Mouse (Mus musculus) liver, embryonic 12.5 days (tissue): ENCODE data around the gene Sf3a1. TPM values are rescaled to one million over a fixed set of nuclear protein-coding genes. Genes with fewer than 3 reads are reported as not detected.
"Not testable (repeated sequence)": the region's sequence is repeated elsewhere in the genome, so short reads cannot be mapped to it uniquely, and the experiment has no call there.

Experiments used
- ATAC-seq: fragments of 200-750 bp; cut with Nextera tagmentation; 2 replicates; pipeline ENCODE4 v1.8.0; 2017; ENCODE audit warnings: moderate number of reproducible peaks, mild to moderate bottlenecking, moderate library complexity
- H3K27ac ChIP-seq: fragments of 300-500 bp; sonication (generic); 2 replicates; pipeline ENCODE4 v1.5.1; 2016; ENCODE audit warnings: mild to moderate bottlenecking
- H3K27me3 ChIP-seq: fragments of 300-500 bp; sonication (generic); replicated peaks from 2 replicates; pipeline ENCODE4 v1.6.1; 2016; ENCODE audit warnings: mild to moderate bottlenecking, moderate library complexity
- H3K36me3 ChIP-seq: fragments of 300-500 bp; sonication (generic); 2 replicates; pipeline ENCODE4 v1.6.1; 2016; ENCODE audit warnings: mild to moderate bottlenecking, moderate library complexity
- H3K4me1 ChIP-seq: fragments of 300-500 bp; sonication (generic); 2 replicates; pipeline ENCODE4 v1.6.1; 2016
- H3K4me2 ChIP-seq: fragments of 300-500 bp; sonication (generic); 2 replicates; pipeline ENCODE4 v1.6.1; 2016; ENCODE audit warnings: mild to moderate bottlenecking, moderate library complexity
- H3K4me3 ChIP-seq: fragments of 300-500 bp; sonication (generic); 2 replicates; pipeline ENCODE4 v1.5.1; 2016; ENCODE audit warnings: mild to moderate bottlenecking, moderate library complexity
- H3K9ac ChIP-seq: fragments of 300-500 bp; sonication (generic); 2 replicates; pipeline ENCODE4 v1.6.1; 2016; ENCODE audit warnings: mild to moderate bottlenecking, moderate library complexity
- H3K9me3 ChIP-seq: fragments of 300-500 bp; sonication (generic); replicated peaks from 2 replicates; pipeline ENCODE4 v1.6.1; 2016; ENCODE audit warnings: mild to moderate bottlenecking, moderate library complexity
- WGBS: fragments of 180-500 bp; shearing (Covaris S2); methylation state at CpG from one replicate; pipeline ENCODE4 v1.1.7; 2016; ENCODE audit not compliant: insufficient replicate concordance; 5-methylcytosine and 5-hydroxymethylcytosine counted together
- polyA plus RNA-seq: library from polyadenylated mRNA; unstranded; fragments of >200 nt; fragmentation: Nextera tagmentation; extraction: Ambion mirVana; gene quantifications from 2 replicates; pipeline ENCODE4 v1.2.1, GENCODE M21; 2016

Sf3a1 gene
- polyA plus RNA-seq = 41.7 and 42.1 TPM in 2 replicates

DNA sequence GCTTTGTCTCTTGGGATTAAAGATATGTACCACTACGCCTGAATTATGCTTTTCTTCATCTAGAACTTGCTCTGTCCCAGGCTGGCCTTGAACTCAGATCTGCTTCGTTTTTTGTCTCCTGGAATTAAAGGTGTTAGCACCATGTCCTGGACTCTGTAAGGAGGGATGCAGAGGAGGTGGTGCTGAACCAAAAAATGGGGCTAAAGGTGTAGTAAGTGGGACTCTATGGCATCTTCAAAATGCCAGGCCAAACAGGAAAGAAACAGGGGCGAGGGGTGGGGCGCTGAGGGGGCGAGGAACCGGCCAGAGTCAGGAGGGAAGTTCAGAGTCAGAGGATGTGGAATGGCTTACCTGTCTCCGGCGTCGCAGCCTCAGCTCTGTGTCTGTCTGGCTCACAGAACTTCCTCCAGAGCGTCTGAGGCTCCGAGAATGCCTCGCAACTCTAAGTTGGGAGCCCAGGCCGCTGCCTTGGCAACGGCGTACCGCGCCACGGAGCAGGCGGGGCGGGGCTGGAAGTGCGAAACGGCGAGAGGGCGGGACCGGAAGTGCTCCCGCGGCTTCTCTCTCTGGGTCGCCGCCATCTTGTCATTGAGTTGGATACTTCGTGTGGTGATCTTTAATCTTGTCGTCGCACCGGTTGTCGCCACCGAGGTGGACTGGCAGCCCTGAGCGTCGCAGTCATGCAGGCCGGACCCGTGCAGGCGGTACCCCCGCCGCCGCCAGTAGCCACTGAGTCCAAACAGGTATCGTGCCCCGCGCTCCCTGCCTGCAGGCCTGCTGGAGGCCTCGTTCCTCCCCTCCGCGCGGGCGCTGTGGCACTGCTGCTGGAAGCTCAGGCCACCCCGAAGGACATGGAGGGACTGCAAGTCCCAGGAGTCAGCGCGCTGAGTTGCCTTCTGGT, at the start of gene Sf3a1, which contains the start of gene Ccdc157:
Gene Sf3a1 (plus strand): TSS at position 543 of the 901 bp plus-strand sequence.
Gene Ccdc157 (minus strand): TSS at position 486 of the 901 bp plus-strand sequence.
- Histone ChIP-seq H3K4me3 (peak within 1 kb of the TSS; percentile 91), H3K4me2 (peak within 1 kb of the TSS; percentile 96), H3K4me1 (peaks cover 70% of the 10 kb centered on the region), H3K27ac (peak within 1 kb of the TSS; percentile 83), H3K9me3 (no peaks in the 10 kb centered on the region), H3K27me3 (no peaks in the 10 kb centered on the region), H3K9ac (peak within 1 kb of the TSS; percentile 92), H3K36me3 (peaks cover 41% of the 10 kb centered on the region)
- peak; percentile 94 for ATAC-seq
- 1% methylated on average over 54 of the region's 54 CpGs for WGBS

DNA sequence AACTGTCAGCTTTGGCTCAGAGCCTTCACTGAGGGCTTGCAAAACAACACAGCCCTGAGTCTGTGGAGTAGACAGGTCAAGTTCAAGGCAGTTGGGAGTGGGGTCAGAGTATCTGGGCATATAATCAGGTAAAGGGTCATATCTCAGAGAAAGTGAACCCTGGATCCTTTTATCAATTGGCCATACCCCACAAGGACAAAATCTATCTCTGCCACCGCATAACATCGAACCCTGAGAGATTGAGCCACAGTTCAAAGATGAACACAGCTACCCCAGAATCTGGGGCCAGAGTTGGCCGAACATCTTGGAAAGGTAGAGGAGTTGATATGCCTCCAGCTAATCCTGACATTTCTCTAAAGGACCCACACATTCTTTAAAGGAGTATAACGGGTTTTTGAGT, 48.1 kb upstream of the Sf3a1 start:
- Histone ChIP-seq H3K27ac (no peak overlapping the region), H3K4me1 (peaks cover 15% of the 10 kb centered on the region)
- ATAC-seq = no peak

GRCm38 (mm10) chr11:4112861-4113260, 47.3 kb upstream of the Sf3a1 start:
- H3K36me3 ChIP-seq = 0 out of 2 replicates have a peak, but pooled peaks cover 4% of the 10 kb centered on the region
- H3K4me1 ChIP-seq = peaks cover 24% of the 10 kb centered on the region
- no peak for ATAC-seq
- H3K9me3 ChIP-seq = no peaks in the 10 kb centered on the region
- no peak overlapping the region for H3K27ac ChIP-seq
- no peak overlapping the region for H3K4me2 ChIP-seq
- no peak overlapping the region for H3K9ac ChIP-seq
- 76% methylated on average over 6 of the region's 6 CpGs for WGBS
- peaks cover 20% of the 10 kb centered on the region for H3K27me3 ChIP-seq
- no peak overlapping the region for H3K4me3 ChIP-seq

More for the DNA sequence above, 48.1 kb upstream of the Sf3a1 start:
- no peak overlapping the region for H3K4me3 ChIP-seq
- H3K9me3 ChIP-seq = no peaks in the 10 kb centered on the region
- peaks cover 12% of the 10 kb centered on the region for H3K27me3 ChIP-seq
- WGBS = 68% methylated on average over 4 of the region's 4 CpGs
- no peak overlapping the region for H3K4me2 ChIP-seq
- no peak overlapping the region for H3K9ac ChIP-seq
- 0 out of 2 replicates have a peak, but pooled peaks cover 4% of the 10 kb centered on the region for H3K36me3 ChIP-seq

DNA sequence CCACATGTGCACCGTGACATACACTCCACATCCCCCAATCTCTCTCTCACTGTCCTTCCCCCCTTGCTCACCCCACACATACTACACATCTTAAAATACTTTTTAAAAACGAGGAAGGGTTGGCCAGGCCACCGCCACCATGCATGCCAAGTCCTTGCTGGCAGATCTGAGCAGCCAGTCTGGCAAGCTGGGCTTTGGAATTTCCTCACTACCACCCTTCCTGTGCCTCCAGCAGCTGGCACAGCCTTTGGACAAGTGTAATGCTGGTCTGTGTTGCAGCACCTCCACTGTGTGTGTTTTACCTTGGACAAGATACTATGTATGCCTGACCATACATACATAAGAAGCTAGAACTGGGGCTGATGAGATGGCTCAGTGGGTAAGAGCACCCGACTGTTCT, 46.7 kb upstream of the Sf3a1 start:
- Histone ChIP-seq H3K4me3 (no peak overlapping the region), H3K27me3 (peaks cover 27% of the 10 kb centered on the region), H3K36me3 (0 out of 2 replicates have a peak, but pooled peaks cover 1% of the 10 kb centered on the region), H3K4me1 (peaks cover 30% of the 10 kb centered on the region), H3K27ac (no peak overlapping the region), H3K9me3 (no peaks in the 10 kb centered on the region), H3K9ac (no peak overlapping the region), H3K4me2 (no peak overlapping the region)
- 65% methylated on average over 4 of the region's 4 CpGs for WGBS
- ATAC-seq = no peak

DNA sequence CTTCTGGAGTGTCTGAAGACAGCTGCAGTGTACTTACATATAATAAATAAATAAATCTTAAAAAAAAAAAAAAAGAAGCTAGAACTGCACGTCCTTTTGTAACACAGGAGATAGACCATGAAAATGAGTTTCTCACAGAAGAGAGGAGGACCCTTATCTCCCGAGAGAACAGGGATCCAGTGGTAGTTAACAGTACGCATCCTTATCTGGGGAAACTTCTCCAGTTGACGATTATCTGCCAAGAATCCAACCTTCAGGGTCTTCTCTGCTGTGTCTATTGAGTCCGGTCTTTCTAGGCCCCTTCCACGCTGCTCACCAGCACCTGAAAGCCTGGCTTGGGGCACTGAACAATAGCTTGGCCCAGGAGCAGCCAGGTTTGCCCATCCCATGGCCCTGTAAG, 46.2 kb upstream of the Sf3a1 start:
- Histone ChIP-seq H3K36me3 (no peaks in the 10 kb centered on the region), H3K4me1 (peaks cover 35% of the 10 kb centered on the region), H3K27me3 (peaks cover 31% of the 10 kb centered on the region), H3K9me3 (no peaks in the 10 kb centered on the region), H3K4me2 (no peak overlapping the region), H3K27ac (no peak overlapping the region), H3K9ac (no peak overlapping the region), H3K4me3 (no peak overlapping the region)
- no peak for ATAC-seq
- 36% methylated on average over 6 of the region's 6 CpGs for WGBS

- ATAC-seq, H3K4me3 ChIP-seq, H3K4me2 ChIP-seq, H3K9ac ChIP-seq, H3K36me3 ChIP-seq, H3K9me3 ChIP-seq, H3K27ac ChIP-seq: not testable (repeated sequence)
- WGBS = 67% methylated on average over 6 of the region's 6 CpGs
- peaks cover 40% of the 10 kb centered on the region for H3K4me1 ChIP-seq
- H3K27me3 ChIP-seq = peaks cover 37% of the 10 kb centered on the region
These were observed 45.6 kb upstream of the Sf3a1 start for GRCm38 (mm10) chr11:4114541-4114940.

GRCm38 (mm10) chr11:4115407-4115806, 44.7 kb upstream of the Sf3a1 start:
- Histone ChIP-seq H3K9me3 (no peaks in the 10 kb centered on the region), H3K27ac (no peak overlapping the region), H3K4me3 (no peak overlapping the region), H3K4me1 (peaks cover 43% of the 10 kb centered on the region), H3K27me3 (peaks cover 46% of the 10 kb centered on the region), H3K4me2 (no peak overlapping the region), H3K9ac (no peak overlapping the region), H3K36me3 (no peaks in the 10 kb centered on the region)
- 86% methylated on average over 4 of the region's 4 CpGs for WGBS
- no peak for ATAC-seq

DNA sequence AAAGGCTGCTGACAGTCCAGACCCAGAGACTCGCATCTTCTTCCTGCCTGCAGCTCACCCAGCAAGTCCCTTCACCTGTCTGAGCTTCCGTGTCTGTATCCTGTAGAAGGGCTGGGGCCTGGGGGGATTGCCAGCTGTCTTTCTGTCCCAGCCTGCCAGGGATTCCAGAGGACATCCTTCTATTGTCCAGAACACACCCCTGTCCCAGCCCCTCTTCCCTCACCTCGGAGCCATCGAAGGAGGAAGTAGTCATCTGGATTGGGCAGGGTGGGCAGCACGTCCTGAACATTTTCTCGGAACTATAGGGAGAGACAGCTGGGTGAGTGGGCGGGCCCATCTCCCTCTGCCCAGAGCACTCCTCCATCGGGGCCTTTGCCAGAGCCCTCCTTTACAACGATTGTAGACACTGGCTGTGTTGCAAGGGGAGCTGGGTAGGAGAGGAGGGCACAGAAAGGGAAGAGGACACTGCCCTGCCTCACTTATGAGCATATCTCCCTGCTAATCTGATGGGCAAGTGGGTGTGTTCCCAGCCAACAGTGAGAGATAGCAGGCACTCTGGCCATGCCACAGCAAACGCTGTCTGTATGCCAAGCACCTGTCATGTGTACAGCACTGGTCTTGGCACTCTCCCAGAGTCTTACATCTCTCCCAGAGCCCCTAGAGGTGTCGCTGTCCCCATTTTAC, 43.5 kb upstream of the Sf3a1 start:
- Histone ChIP-seq H3K4me2 (peak overlapping the region; percentile 73), H3K27ac (no peak overlapping the region), H3K9ac (0 out of 2 replicates have a peak overlapping the region, but pooled peaks have one; percentile 51), H3K27me3 (peaks cover 52% of the 10 kb centered on the region), H3K4me1 (peaks cover 43% of the 10 kb centered on the region), H3K9me3 (no peaks in the 10 kb centered on the region), H3K36me3 (no peaks in the 10 kb centered on the region), H3K4me3 (0 out of 2 replicates have a peak overlapping the region, but pooled peaks have one; percentile 1)
- 32% methylated on average over 11 of the region's 11 CpGs for WGBS
- peak; percentile 44 for ATAC-seq

DNA sequence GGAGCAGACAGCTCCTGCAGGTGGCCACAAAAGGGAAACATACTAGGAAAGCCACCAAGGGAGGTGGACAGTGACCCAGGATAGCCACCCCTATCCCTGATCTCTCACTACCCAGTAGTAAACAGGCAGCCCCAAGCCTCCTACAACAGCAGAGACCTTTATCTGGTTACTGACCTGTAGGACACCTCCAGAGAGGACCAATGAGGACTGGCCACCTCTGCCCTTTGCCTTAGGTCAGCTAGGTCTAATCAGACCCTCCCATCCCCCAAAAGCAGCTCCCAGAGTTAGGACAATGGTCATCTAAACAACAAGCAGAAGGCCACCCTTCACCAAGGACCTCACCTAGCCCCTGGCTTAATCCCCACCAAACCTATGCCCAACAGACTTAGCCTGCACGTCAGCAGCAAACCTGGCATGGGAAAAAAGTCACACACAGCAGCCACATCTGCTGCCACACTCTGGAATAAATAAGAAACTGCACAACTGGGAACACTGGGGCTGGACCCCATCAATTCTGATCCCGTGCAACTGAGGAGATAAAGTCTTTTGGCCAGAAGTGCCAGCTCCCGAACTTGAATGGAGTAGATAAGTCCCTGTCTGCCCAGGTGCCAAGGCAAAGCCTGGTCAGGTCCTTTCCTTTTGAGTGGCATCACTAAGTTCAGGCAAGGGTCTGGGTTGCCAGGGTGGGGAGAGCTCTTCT, 42.6 kb upstream of the Sf3a1 start:
- ATAC-seq = peak; percentile 55
- peak overlapping the region; percentile 73 for H3K4me2 ChIP-seq
- peaks cover 43% of the 10 kb centered on the region for H3K4me1 ChIP-seq
- H3K9ac ChIP-seq = peak overlapping the region; percentile 51
- no peaks in the 10 kb centered on the region for H3K36me3 ChIP-seq
- peaks cover 52% of the 10 kb centered on the region for H3K27me3 ChIP-seq
- no peak overlapping the region for H3K27ac ChIP-seq
- peak overlapping the region; percentile 54 for H3K4me3 ChIP-seq
- 20% methylated on average over 3 of the region's 3 CpGs for WGBS
- no peaks in the 10 kb centered on the region for H3K9me3 ChIP-seq

- peaks cover 52% of the 10 kb centered on the region for H3K27me3 ChIP-seq
- H3K4me3 ChIP-seq = peak overlapping the region; percentile 54
- H3K36me3 ChIP-seq = no peaks in the 10 kb centered on the region
- peak overlapping the region; percentile 73 for H3K4me2 ChIP-seq
- H3K9ac ChIP-seq = peak overlapping the region; percentile 51
- peaks cover 50% of the 10 kb centered on the region for H3K4me1 ChIP-seq
- no peaks in the 10 kb centered on the region for H3K9me3 ChIP-seq
- 3% methylated on average over 41 of the region's 41 CpGs for WGBS
- H3K27ac ChIP-seq = no peak overlapping the region
- ATAC-seq = peak; percentile 41; the same call in 1 of the 2 replicates
These were observed 41.8 kb upstream of the Sf3a1 start for GRCm38 (mm10) chr11:4118081-4118921.

GRCm38 (mm10) chr11:4119635-4120034, 40.5 kb upstream of the Sf3a1 start:
- Histone ChIP-seq H3K36me3 (no peaks in the 10 kb centered on the region), H3K9me3 (no peaks in the 10 kb centered on the region; the same call in 1 of the 2 replicates), H3K4me1 (peaks cover 50% of the 10 kb centered on the region), H3K4me3 (no peak overlapping the region), H3K4me2 (no peak overlapping the region), H3K9ac (no peak overlapping the region), H3K27me3 (peaks cover 52% of the 10 kb centered on the region), H3K27ac (no peak overlapping the region)
- 14% methylated on average over 5 of the region's 5 CpGs for WGBS
- ATAC-seq = no peak
